Mouse (Mus musculus) C2C12 (cell line): ENCODE measurements around the gene AI464131. TPM values are rescaled to one million over a fixed set of nuclear protein-coding genes. Genes with fewer than 3 reads are reported as not detected.

Experiments used
- H3K27me3 ChIP-seq: one replicate; pipeline ENCODE4 v1.6.1; 2011; ENCODE audit not compliant: control insufficient read depth, insufficient read depth, insufficient read length
- H3K36me3 ChIP-seq: one replicate; pipeline ENCODE4 v1.6.1; 2011; ENCODE audit not compliant: control insufficient read depth, insufficient read depth
- H3K4me3 ChIP-seq: one replicate; pipeline ENCODE4 v1.5.1; 2011; ENCODE audit warnings: mild to moderate bottlenecking, control low read depth; ENCODE audit not compliant: poor library complexity, insufficient read depth, severe bottlenecking
- H3K79me2 ChIP-seq: one replicate; pipeline ENCODE4 v1.6.1; 2011; ENCODE audit not compliant: control insufficient read depth, insufficient read depth
- H3K79me3 ChIP-seq: one replicate; pipeline ENCODE4 v1.6.1; 2011; ENCODE audit warnings: low read depth, control low read depth
- H3ac ChIP-seq: one replicate; pipeline ENCODE3; 2011; ENCODE audit warnings: low read depth; ENCODE audit not compliant: control insufficient read depth, insufficient read length
- CEBPB ChIP-seq: IDR thresholded peaks from one replicate; pipeline ENCODE4 v1.6.1; 2011; ENCODE audit warnings: low read depth, mild to moderate bottlenecking, control low read depth, moderate library complexity
- CTCF ChIP-seq: IDR thresholded peaks from one replicate; pipeline ENCODE4 v1.5.1; 2011; ENCODE audit not compliant: control insufficient read depth, insufficient read depth, insufficient read length
- FOSL1 ChIP-seq: IDR thresholded peaks from one replicate; pipeline ENCODE4 v1.8.0; 2011; ENCODE audit warnings: mild to moderate bottlenecking, low read length; ENCODE audit not compliant: poor library complexity, insufficient read depth, severe bottlenecking
- MAX ChIP-seq: IDR thresholded peaks from one replicate; pipeline ENCODE4 v1.6.1; 2011; ENCODE audit warnings: mild to moderate bottlenecking, control low read depth
- MYOD1 ChIP-seq: IDR thresholded peaks from one replicate; pipeline ENCODE4 v1.6.1; 2011; ENCODE audit warnings: low read depth; ENCODE audit not compliant: control insufficient read depth, insufficient read length
- MYOG ChIP-seq: IDR thresholded peaks from one replicate; pipeline ENCODE4 v1.6.1; 2011; ENCODE audit not compliant: control insufficient read depth, insufficient read length; ENCODE audit errors: extremely low read depth
- USF1 ChIP-seq: IDR thresholded peaks from one replicate; pipeline ENCODE4 v1.6.1; 2011; ENCODE audit warnings: low read depth, mild to moderate bottlenecking, control low read depth, moderate library complexity
- polyA plus RNA-seq: library from polyadenylated mRNA; unstranded; fragments of >200 nt; fragmentation: generic; extraction: Trizol; gene quantifications from one replicate; pipeline ENCODE4 v1.2.1, GENCODE M21; 2012; ENCODE audit warnings: missing spikeins

Gene AI464131
- polyA plus RNA-seq, 1 experiment = 2.8 TPM

- H3K4me3 ChIP-seq = no peak overlapping the region
- H3ac ChIP-seq = no peak overlapping the region
- no peaks in the 10 kb centered on the region for H3K27me3 ChIP-seq
- H3K36me3 ChIP-seq = peaks cover 21% of the 10 kb centered on the region
- TF ChIP-seq MAX = no peak
- TF ChIP-seq MYOG = no peak
- no peak for TF ChIP-seq CEBPB
- no peaks in the 10 kb centered on the region for H3K79me2 ChIP-seq
- no peaks in the 10 kb centered on the region for H3K79me3 ChIP-seq
These were observed 24.0 kb downstream of the AI464131 start for GRCm38 (mm10) chr4:41478751-41479455.

GRCm38 (mm10) chr4:41477648-41478160 is 25.2 kb downstream of the AI464131 start:
- H3ac ChIP-seq = no peak overlapping the region
- peaks cover 21% of the 10 kb centered on the region for H3K36me3 ChIP-seq
- H3K27me3 ChIP-seq = no peaks in the 10 kb centered on the region
- no peak overlapping the region for H3K4me3 ChIP-seq
- TF ChIP-seq CEBPB (no peak), MYOG (no peak), USF1 (no peak), MAX (no peak), CTCF (no peak), FOSL1 (no peak), MYOD1 (no peak)
- no peaks in the 10 kb centered on the region for H3K79me2 ChIP-seq
- H3K79me3 ChIP-seq = no peaks in the 10 kb centered on the region

GRCm38 (mm10) chr4:41471384-41471689 is 31.5 kb downstream of the AI464131 start:
- no peak for TF ChIP-seq FOSL1
- TF ChIP-seq MYOD1 = no peak
- no peak for TF ChIP-seq MAX
- TF ChIP-seq CTCF = no peak
- no peak for TF ChIP-seq USF1
- TF ChIP-seq MYOG = no peak
- no peak for TF ChIP-seq CEBPB
- no peaks in the 10 kb centered on the region for H3K36me3 ChIP-seq
- H3K79me3 ChIP-seq = no peaks in the 10 kb centered on the region

GRCm38 (mm10) chr4:41470684-41471383 is 32.0 kb downstream of the AI464131 start:
- Histone ChIP-seq H3K36me3 (no peaks in the 10 kb centered on the region), H3ac (no peak overlapping the region), H3K27me3 (no peaks in the 10 kb centered on the region), H3K79me3 (no peaks in the 10 kb centered on the region), H3K79me2 (no peaks in the 10 kb centered on the region), H3K4me3 (no peak overlapping the region)
- TF ChIP-seq MAX = no peak
- no peak for TF ChIP-seq CEBPB
- no peak for TF ChIP-seq CTCF
- TF ChIP-seq MYOG = no peak
- no peak for TF ChIP-seq FOSL1
- TF ChIP-seq USF1 = no peak
- no peak for TF ChIP-seq MYOD1

More at GRCm38 (mm10) chr4:41471384-41471689, 31.5 kb downstream of the AI464131 start:
- H3ac ChIP-seq = no peak overlapping the region
- H3K4me3 ChIP-seq = no peak overlapping the region
- H3K79me2 ChIP-seq = no peaks in the 10 kb centered on the region
- H3K27me3 ChIP-seq = no peaks in the 10 kb centered on the region

GRCm38 (mm10) chr4:41470051-41470683 is 32.7 kb downstream of the AI464131 start:
- TF ChIP-seq FOSL1 (no peak), MYOG (no peak), CEBPB (no peak), MAX (no peak), CTCF (no peak), MYOD1 (no peak), USF1 (no peak)

More at GRCm38 (mm10) chr4:41470051-41470683, 32.7 kb downstream of the AI464131 start:
- no peaks in the 10 kb centered on the region for H3K79me3 ChIP-seq
- H3K4me3 ChIP-seq = no peak overlapping the region
- H3K79me2 ChIP-seq = no peaks in the 10 kb centered on the region
- H3ac ChIP-seq = no peak overlapping the region
- H3K36me3 ChIP-seq = no peaks in the 10 kb centered on the region
- no peaks in the 10 kb centered on the region for H3K27me3 ChIP-seq
